Mouse (Mus musculus): ENCODE measurements around the gene Eef1g. TPM values are rescaled to one million over a fixed set of nuclear protein-coding genes. Genes with fewer than 3 reads are reported as not detected.

Gene Eef1g
- polyA plus RNA-seq, 1 experiment from 2014 or later: 618 TPM

- Histone ChIP-seq H3K36me3 (ENCODE audit: control insufficient read depth, insufficient read depth, low read length) (peaks cover 32% of the 10 kb centered on the region), H3K27me3 (replicated peaks; ENCODE audit: control insufficient read depth, insufficient read depth, low read length) (no peaks in the 10 kb centered on the region), H3K9me3 (ENCODE audit: control insufficient read depth, low read length) (no peaks in the 10 kb centered on the region), H3K4me2 (peak overlapping the region; percentile 75), H3K9ac (ENCODE audit: low read depth, low read length) (peak overlapping the region; percentile 99), H3K4me1 (replicated peaks; ENCODE audit: control insufficient read depth, insufficient read depth, low read length) (peaks cover 41% of the 10 kb centered on the region), H3K27ac (ENCODE audit: low read depth, low read length) (peak overlapping the region; percentile 99), H3K4me3 (ENCODE audit: low read depth, low read length) (peak overlapping the region; percentile 90)
- peak; percentile 37 for ATAC-seq (replicated peaks; ENCODE audit: low FRiP score)
- DNase-seq (ENCODE audit: low spot score): no peak
- under 1% methylated on average over 46 of the region's 46 CpGs for WGBS
Measured at GRCm38 (mm10) chr19:8942276-8942964, 24.4 kb upstream of the Eef1g start.

GRCm38 (mm10) chr19:8943047-8943446 is 23.8 kb upstream of the Eef1g start:
- peak overlapping the region; percentile 99 for H3K9ac ChIP-seq (ENCODE audit: low read depth, low read length)
- WGBS: 57% methylated on average over 2 of the region's 2 CpGs
- H3K36me3 ChIP-seq (ENCODE audit: control insufficient read depth, insufficient read depth, low read length): peaks cover 35% of the 10 kb centered on the region
- H3K4me1 ChIP-seq (replicated peaks; ENCODE audit: control insufficient read depth, insufficient read depth, low read length): peaks cover 41% of the 10 kb centered on the region
- H3K27me3 ChIP-seq (replicated peaks; ENCODE audit: control insufficient read depth, insufficient read depth, low read length): no peaks in the 10 kb centered on the region
- peak overlapping the region; percentile 90 for H3K4me3 ChIP-seq (ENCODE audit: low read depth, low read length)
- ATAC-seq (replicated peaks; ENCODE audit: low FRiP score): no peak
- H3K9me3 ChIP-seq (ENCODE audit: control insufficient read depth, low read length): no peaks in the 10 kb centered on the region
- H3K27ac ChIP-seq (ENCODE audit: low read depth, low read length): peak overlapping the region; percentile 99
- peak overlapping the region; percentile 75 for H3K4me2 ChIP-seq
- no peak for DNase-seq (ENCODE audit: low spot score)

GRCm38 (mm10) chr19:8944062-8944461 is 22.8 kb upstream of the Eef1g start:
- peak overlapping the region; percentile 99 for H3K9ac ChIP-seq (ENCODE audit: low read depth, low read length)
- DNase-seq (ENCODE audit: low spot score) (no peak), ATAC-seq (replicated peaks; ENCODE audit: low FRiP score) (peak; percentile 53)
- peak overlapping the region; percentile 99 for H3K27ac ChIP-seq (ENCODE audit: low read depth, low read length)
- no peaks in the 10 kb centered on the region for H3K9me3 ChIP-seq (ENCODE audit: control insufficient read depth, low read length)
- no peaks in the 10 kb centered on the region for H3K27me3 ChIP-seq (replicated peaks; ENCODE audit: control insufficient read depth, insufficient read depth, low read length)
- WGBS: 34% methylated on average over 5 of the region's 5 CpGs
- H3K36me3 ChIP-seq (ENCODE audit: control insufficient read depth, insufficient read depth, low read length): peaks cover 43% of the 10 kb centered on the region
- peak overlapping the region; percentile 90 for H3K4me3 ChIP-seq (ENCODE audit: low read depth, low read length)
- peaks cover 41% of the 10 kb centered on the region for H3K4me1 ChIP-seq (replicated peaks; ENCODE audit: control insufficient read depth, insufficient read depth, low read length)
- H3K4me2 ChIP-seq: peak overlapping the region; percentile 75

GRCm38 (mm10) chr19:8944750-8945149 is 22.1 kb upstream of the Eef1g start:
- ATAC-seq (replicated peaks; ENCODE audit: low FRiP score) (no peak), DNase-seq (ENCODE audit: low spot score) (peak; percentile 71)
- no peak overlapping the region; the same call in 1 of the 2 replicates for H3K9ac ChIP-seq (ENCODE audit: low read depth, low read length)
- peak overlapping the region; percentile 75 for H3K4me2 ChIP-seq
- 40% methylated on average over 5 of the region's 5 CpGs for whole genome bisulfite sequencing
- no peaks in the 10 kb centered on the region for H3K27me3 ChIP-seq (replicated peaks; ENCODE audit: control insufficient read depth, insufficient read depth, low read length)
- H3K4me1 ChIP-seq (replicated peaks; ENCODE audit: control insufficient read depth, insufficient read depth, low read length): peaks cover 41% of the 10 kb centered on the region
- no peaks in the 10 kb centered on the region for H3K9me3 ChIP-seq (ENCODE audit: control insufficient read depth, low read length)
- peak overlapping the region; percentile 90 for H3K4me3 ChIP-seq (ENCODE audit: low read depth, low read length)
- peaks cover 45% of the 10 kb centered on the region for H3K36me3 ChIP-seq (ENCODE audit: control insufficient read depth, insufficient read depth, low read length)
- H3K27ac ChIP-seq (ENCODE audit: low read depth, low read length): peak overlapping the region; percentile 99; the same call in 1 of the 2 replicates

- peak overlapping the region; percentile 99; the same call in 1 of the 2 replicates for H3K27ac ChIP-seq (ENCODE audit: low read depth, low read length)
- no peak overlapping the region; the same call in 1 of the 2 replicates for H3K9ac ChIP-seq (ENCODE audit: low read depth, low read length)
- H3K4me3 ChIP-seq (ENCODE audit: low read depth, low read length): peak overlapping the region; percentile 90; the same call in 1 of the 2 replicates
- peaks cover 40% of the 10 kb centered on the region for H3K4me1 ChIP-seq (replicated peaks; ENCODE audit: control insufficient read depth, insufficient read depth, low read length)
- no peaks in the 10 kb centered on the region for H3K27me3 ChIP-seq (replicated peaks; ENCODE audit: control insufficient read depth, insufficient read depth, low read length)
- WGBS: 87% methylated on average over 6 of the region's 6 CpGs
- ATAC-seq (replicated peaks; ENCODE audit: low FRiP score) (no peak), DNase-seq (ENCODE audit: low spot score) (no peak)
- no peaks in the 10 kb centered on the region for H3K9me3 ChIP-seq (ENCODE audit: control insufficient read depth, low read length)
- H3K36me3 ChIP-seq (ENCODE audit: control insufficient read depth, insufficient read depth, low read length): peaks cover 48% of the 10 kb centered on the region
- H3K4me2 ChIP-seq: peak overlapping the region; percentile 75
Measured at GRCm38 (mm10) chr19:8945251-8945650, 21.6 kb upstream of the Eef1g start.

- Histone ChIP-seq H3K27me3 (replicated peaks; ENCODE audit: control insufficient read depth, insufficient read depth, low read length) (no peaks in the 10 kb centered on the region), H3K9me3 (ENCODE audit: control insufficient read depth, low read length) (no peaks in the 10 kb centered on the region), H3K9ac (ENCODE audit: low read depth, low read length) (no peak overlapping the region), H3K27ac (ENCODE audit: low read depth, low read length) (no peak overlapping the region), H3K4me1 (replicated peaks; ENCODE audit: control insufficient read depth, insufficient read depth, low read length) (peaks cover 29% of the 10 kb centered on the region), H3K36me3 (ENCODE audit: control insufficient read depth, insufficient read depth, low read length) (peaks cover 63% of the 10 kb centered on the region), H3K4me2 (no peak overlapping the region), H3K4me3 (ENCODE audit: low read depth, low read length) (no peak overlapping the region)
- ATAC-seq (replicated peaks; ENCODE audit: low FRiP score) (0 out of 2 replicates have a peak, but pooled peaks have one; percentile 32), DNase-seq (ENCODE audit: low spot score) (no peak)
- 76% methylated on average over 7 of the region's 7 CpGs for WGBS
Measured at GRCm38 (mm10) chr19:8946929-8947328, 19.9 kb upstream of the Eef1g start.

GRCm38 (mm10) chr19:8950190-8950589 is 16.7 kb upstream of the Eef1g start:
- no peak overlapping the region for H3K4me3 ChIP-seq (ENCODE audit: low read depth, low read length)
- H3K4me1 ChIP-seq (replicated peaks; ENCODE audit: control insufficient read depth, insufficient read depth, low read length): peaks cover 23% of the 10 kb centered on the region
- ATAC-seq (replicated peaks; ENCODE audit: low FRiP score): no peak
- H3K4me2 ChIP-seq: no peak overlapping the region
- DNase-seq (ENCODE audit: low spot score): no peak
- H3K9ac ChIP-seq (ENCODE audit: low read depth, low read length): no peak overlapping the region
- 88% methylated on average over 5 of the region's 5 CpGs for WGBS
- no peak overlapping the region for H3K27ac ChIP-seq (ENCODE audit: low read depth, low read length)
- no peaks in the 10 kb centered on the region for H3K9me3 ChIP-seq (ENCODE audit: control insufficient read depth, low read length)
- H3K36me3 ChIP-seq (ENCODE audit: control insufficient read depth, insufficient read depth, low read length): peaks cover 61% of the 10 kb centered on the region
- no peaks in the 10 kb centered on the region for H3K27me3 ChIP-seq (replicated peaks; ENCODE audit: control insufficient read depth, insufficient read depth, low read length)

GRCm38 (mm10) chr19:8952241-8952640 is 14.6 kb upstream of the Eef1g start:
- Histone ChIP-seq H3K27ac (ENCODE audit: low read depth, low read length) (no peak overlapping the region), H3K36me3 (ENCODE audit: control insufficient read depth, insufficient read depth, low read length) (peaks cover 53% of the 10 kb centered on the region), H3K9me3 (ENCODE audit: control insufficient read depth, low read length) (no peaks in the 10 kb centered on the region), H3K27me3 (replicated peaks; ENCODE audit: control insufficient read depth, insufficient read depth, low read length) (no peaks in the 10 kb centered on the region), H3K4me3 (ENCODE audit: low read depth, low read length) (no peak overlapping the region), H3K4me1 (replicated peaks; ENCODE audit: control insufficient read depth, insufficient read depth, low read length) (peaks cover 17% of the 10 kb centered on the region), H3K9ac (ENCODE audit: low read depth, low read length) (no peak overlapping the region), H3K4me2 (peak overlapping the region; percentile 93; the same call in 1 of the 2 replicates)
- WGBS: 91% methylated on average over 9 of the region's 9 CpGs
- ATAC-seq (replicated peaks; ENCODE audit: low FRiP score): no peak
- DNase-seq (ENCODE audit: low spot score): no peak
